Comparison of ENCODE assay signal across 16 mouse cellular contexts in the genomic region with DNA sequence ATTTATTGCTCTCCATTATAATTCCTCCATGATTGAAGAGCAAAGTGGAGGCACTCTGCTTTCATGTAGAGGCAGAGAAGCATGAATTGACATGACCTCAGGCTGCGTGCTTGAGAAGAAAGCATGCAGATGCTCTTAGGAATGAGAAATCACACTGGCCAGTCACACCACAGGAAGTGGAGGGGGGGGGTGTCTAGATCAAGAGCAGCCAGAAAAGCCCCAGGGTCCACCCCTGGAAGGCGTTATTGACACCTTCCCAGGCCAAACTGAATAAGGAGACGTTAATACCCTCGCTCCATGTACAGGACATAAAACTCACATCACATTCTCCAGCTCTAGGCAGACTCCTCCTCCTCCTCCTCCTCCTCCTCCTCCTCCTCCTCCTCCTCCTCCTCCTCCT. TPM values are rescaled to one million over a fixed set of nuclear protein-coding genes. Genes with fewer than 3 reads are reported as not detected.
DNase-seq lines count a peak whose midpoint lies in the region; ATAC-seq lines count a peak whose summit lies in the region.
"Had no signal": no experiment of that assay in that cellular context is flagged by ENCODE, and none has a peak within 500 bp of the region (broad histone marks: within the 10 kb centered on the region; RNA-seq: fewer than 3 reads in every experiment).

No protein-coding gene starts in this region.

- no peak overlapping the region for H3K9ac ChIP-seq in kidney, embryonic 16.5 days (replicated peaks; ENCODE audit: low read length)
- H3K9ac ChIP-seq: hindbrain, embryonic 15.5 days; liver, embryonic 13.5 days; midbrain, embryonic 12.5 days; neural tube, embryonic 13.5 days had no signal

- peak; percentile 74 for ATAC-seq in kidney, embryonic 16.5 days (ENCODE audit: low FRiP score, low TSS enrichment)
- ATAC-seq: activated CD4-positive, CD25-positive, alpha-beta regulatory T cell, adult 4 months had no signal

- H3K4me3 ChIP-seq in kidney, embryonic 16.5 days (ENCODE audit: low read length): no peak overlapping the region
- H3K4me3 ChIP-seq: forebrain, embryonic 10.5 days; hindbrain, embryonic 15.5 days; liver, embryonic 13.5 days; midbrain, embryonic 12.5 days; neural tube, embryonic 13.5 days had no signal

- H3K9me3 ChIP-seq in kidney, embryonic 16.5 days (ENCODE audit: low read length): no peaks in the 10 kb centered on the region
- H3K9me3 ChIP-seq: forebrain, embryonic 10.5 days; hindbrain, embryonic 15.5 days; liver, embryonic 13.5 days; midbrain, embryonic 12.5 days; neural tube, embryonic 13.5 days had no signal

- DNase-seq in kidney, adult 9 months: no peak
- peak; percentile 35 for DNase-seq in 3T3-L1 (ENCODE audit: low read depth, low spot score)
- peak; percentile 50 for DNase-seq in embryo, embryonic 10 days (ENCODE audit: low spot score)
- DNase-seq in hindlimb bud, embryonic 11.5 days (ENCODE audit: extremely low spot score, low read depth, low spot score): peak; percentile 28
- DNase-seq in cerebellum, adult 8-10 months: no peak
- no peak for DNase-seq in gastrocnemius, postnatal 25 days
- DNase-seq in adrenal gland, postnatal 10 days: no peak
- DNase-seq: cerebellum, adult 11 months; liver, embryonic 13.5 days; lung, postnatal 36 days had no signal

- no peak overlapping the region for H3K27ac ChIP-seq in kidney, embryonic 16.5 days (ENCODE audit: low read length)
- H3K27ac ChIP-seq: forebrain, embryonic 10.5 days; hindbrain, embryonic 15.5 days; liver, embryonic 13.5 days; midbrain, embryonic 12.5 days; neural tube, embryonic 13.5 days had no signal

- peaks cover 6% of the 10 kb centered on the region; the same call in 1 of the 2 replicates for H3K4me1 ChIP-seq in kidney, embryonic 16.5 days (ENCODE audit: insufficient read depth, low read length)
- H3K4me1 ChIP-seq: hindbrain, embryonic 15.5 days; liver, embryonic 13.5 days; midbrain, embryonic 12.5 days had no signal

- H3K36me3 ChIP-seq in kidney, embryonic 16.5 days (ENCODE audit: insufficient read depth, low read length): no peaks in the 10 kb centered on the region
- H3K36me3 ChIP-seq: forebrain, embryonic 10.5 days; hindbrain, embryonic 15.5 days; liver, embryonic 13.5 days; midbrain, embryonic 12.5 days; neural tube, embryonic 13.5 days had no signal

- H3K4me2 ChIP-seq in kidney, embryonic 16.5 days (replicated peaks; ENCODE audit: low read depth, low read length): 0 out of 2 replicates have a peak overlapping the region, but pooled peaks have one; percentile 15
- H3K4me2 ChIP-seq: hindbrain, embryonic 15.5 days; liver, embryonic 13.5 days; midbrain, embryonic 12.5 days; neural tube, embryonic 13.5 days had no signal

- no peaks in the 10 kb centered on the region for H3K27me3 ChIP-seq in kidney, embryonic 16.5 days (ENCODE audit: insufficient read depth, low read length)
- H3K27me3 ChIP-seq: hindbrain, embryonic 15.5 days; liver, embryonic 13.5 days; midbrain, embryonic 12.5 days; neural tube, embryonic 13.5 days had no signal

- 4% methylated on average over 4 of the region's 4 CpGs for WGBS in kidney, embryonic 16.5 days

RNA-seq across cellular contexts. Expression of a gene that starts 34.5 kb away (rescaled TPM):
- polyA plus RNA-seq in kidney, embryonic 16.5 days (2015; fragmentation: Nextera tagmentation; extraction: Ambion mirVana): 1.5 and 2.3 TPM in 2 replicates
- total RNA-seq in gastrocnemius, postnatal 25 days (2021): 10 to 100 TPM; 31.3 to 39.1 TPM
- total RNA-seq in adrenal gland, postnatal 10 days (2021): 100 to 1,000 TPM in 1 of 2 experiments, 10 to 100 TPM in 1; 55.9 to 125 TPM

Comparison
In these comparisons a context has a peak if more than half of its experiments do, and no peak if none do; other contexts are left out.
1. DNase-seq: peak in 3T3-L1 (single experiment), embryo, embryonic 10 days (single experiment) and hindlimb bud, embryonic 11.5 days (single experiment); none in kidney, adult 9 months (single experiment), cerebellum, adult 8-10 months (single experiment), gastrocnemius, postnatal 25 days (single experiment) and adrenal gland, postnatal 10 days (single experiment).